Mouse (Mus musculus): Measurements from ENCODE around the gene Morf4l2. TPM values are rescaled to one million over a fixed set of nuclear protein-coding genes. Genes with fewer than 3 reads are reported as not detected.
"Not testable (repeated sequence)": the region's sequence is repeated elsewhere in the genome, so short reads cannot be mapped to it uniquely, and the experiment has no call there.

The Morf4l2 gene
- total and polyA plus RNA-seq, 2 experiments from 2014 or later: 115 to 212 TPM

DNA sequence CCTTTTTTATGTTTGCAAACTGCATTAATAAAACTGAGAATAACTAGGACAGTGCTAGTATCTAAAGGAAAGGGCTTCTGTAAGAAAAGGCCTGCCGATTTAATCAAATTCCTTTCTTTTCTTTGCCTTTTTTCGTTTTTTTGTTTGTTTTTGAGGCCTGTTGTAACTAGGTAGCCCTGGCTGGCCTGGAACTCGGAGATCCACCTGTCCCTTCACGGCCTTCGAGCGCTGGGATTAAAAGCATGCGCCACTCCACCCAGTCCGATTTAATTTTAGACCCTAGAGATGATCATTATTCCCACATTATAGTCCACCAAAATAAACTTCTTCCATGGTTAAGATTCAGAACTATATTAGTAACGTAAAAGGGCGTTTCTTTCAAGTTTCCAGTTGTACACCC, 1.2 kb downstream of the Morf4l2 start:
- Histone ChIP-seq H3K4me3 (ENCODE audit: low read depth, low read length) (peak overlapping the region; percentile 55), H3K27ac (ENCODE audit: low read depth) (peak overlapping the region; percentile 93), H3K9me3 (replicated peaks; ENCODE audit: control insufficient read depth, low read length) (no peaks in the 10 kb centered on the region), H3K4me1 (ENCODE audit: control insufficient read depth, insufficient read depth) (no peaks in the 10 kb centered on the region), H3K9ac (replicated peaks; ENCODE audit: low read depth, low read length) (peak overlapping the region; percentile 53; the same call in 1 of the 2 replicates), H3K4me2 (ENCODE audit: low read depth, low read length) (peak overlapping the region; percentile 63), H3K36me3 (replicated peaks; ENCODE audit: control insufficient read depth, insufficient read depth, low read length) (no peaks in the 10 kb centered on the region), H3K27me3 (ENCODE audit: control insufficient read depth, insufficient read depth, low read length) (no peaks in the 10 kb centered on the region)
- TF ChIP-seq EP300 (IDR thresholded peaks at IDR 0.05; ENCODE audit: low read depth) (no peak), CTCF (IDR thresholded peaks at IDR 0.05; ENCODE audit: low read depth) (no peak)
- ATAC-seq (ENCODE audit: insufficient read depth, low read depth): no peak
- WGBS: 23% methylated on average over 10 of the region's 10 CpGs
- no peak for DNase-seq (ENCODE audit: low spot score)

DNA sequence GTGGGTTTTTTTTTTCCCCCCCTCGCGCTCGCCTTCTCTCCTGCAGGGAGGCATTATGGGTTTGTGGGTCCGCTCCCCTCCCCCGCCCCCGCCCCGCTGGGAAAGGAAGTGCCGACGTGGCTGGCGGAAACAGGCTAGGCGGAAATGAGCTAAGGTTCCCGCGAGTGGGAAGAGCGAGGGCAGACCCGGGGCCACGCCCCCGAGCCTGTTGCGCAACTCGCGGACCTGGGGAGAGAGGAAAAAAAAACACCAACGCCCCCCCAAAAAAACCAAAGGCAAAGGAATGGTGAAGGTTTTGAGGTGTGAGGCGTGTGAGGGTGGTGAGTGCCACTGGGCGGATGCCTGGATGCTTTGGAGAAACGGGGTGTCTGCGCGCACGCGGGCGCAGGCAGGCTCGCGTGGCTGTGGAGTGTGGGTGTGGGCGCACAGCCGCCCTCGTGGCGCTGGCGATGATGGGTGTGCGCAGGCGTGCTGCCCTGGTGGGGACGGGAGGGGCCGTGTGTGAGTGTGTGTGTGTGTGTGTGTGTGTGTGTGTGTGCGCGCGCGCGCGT, 1.8 kb downstream of the Morf4l2 start:
- no peaks in the 10 kb centered on the region for H3K27me3 ChIP-seq (ENCODE audit: control insufficient read depth, insufficient read depth, low read length)
- 22% methylated on average over 40 of the region's 46 CpGs for WGBS
- no peaks in the 10 kb centered on the region for H3K4me1 ChIP-seq (ENCODE audit: control insufficient read depth, insufficient read depth)
- peak overlapping the region; percentile 63 for H3K4me2 ChIP-seq (ENCODE audit: low read depth, low read length)
- ATAC-seq (ENCODE audit: insufficient read depth, low read depth) (peak; percentile 60), DNase-seq (ENCODE audit: low spot score) (no peak)
- no peaks in the 10 kb centered on the region for H3K36me3 ChIP-seq (replicated peaks; ENCODE audit: control insufficient read depth, insufficient read depth, low read length)
- TF ChIP-seq EP300 (IDR thresholded peaks at IDR 0.05; ENCODE audit: low read depth) (no peak), CTCF (IDR thresholded peaks at IDR 0.05; ENCODE audit: low read depth) (no peak)
- H3K9me3 ChIP-seq (replicated peaks; ENCODE audit: control insufficient read depth, low read length): no peaks in the 10 kb centered on the region
- H3K27ac ChIP-seq (ENCODE audit: low read depth): peak overlapping the region; percentile 93
- peak overlapping the region; percentile 55 for H3K4me3 ChIP-seq (ENCODE audit: low read depth, low read length)
- H3K9ac ChIP-seq (replicated peaks; ENCODE audit: low read depth, low read length): peak overlapping the region; percentile 53; the same call in 1 of the 2 replicates

DNA sequence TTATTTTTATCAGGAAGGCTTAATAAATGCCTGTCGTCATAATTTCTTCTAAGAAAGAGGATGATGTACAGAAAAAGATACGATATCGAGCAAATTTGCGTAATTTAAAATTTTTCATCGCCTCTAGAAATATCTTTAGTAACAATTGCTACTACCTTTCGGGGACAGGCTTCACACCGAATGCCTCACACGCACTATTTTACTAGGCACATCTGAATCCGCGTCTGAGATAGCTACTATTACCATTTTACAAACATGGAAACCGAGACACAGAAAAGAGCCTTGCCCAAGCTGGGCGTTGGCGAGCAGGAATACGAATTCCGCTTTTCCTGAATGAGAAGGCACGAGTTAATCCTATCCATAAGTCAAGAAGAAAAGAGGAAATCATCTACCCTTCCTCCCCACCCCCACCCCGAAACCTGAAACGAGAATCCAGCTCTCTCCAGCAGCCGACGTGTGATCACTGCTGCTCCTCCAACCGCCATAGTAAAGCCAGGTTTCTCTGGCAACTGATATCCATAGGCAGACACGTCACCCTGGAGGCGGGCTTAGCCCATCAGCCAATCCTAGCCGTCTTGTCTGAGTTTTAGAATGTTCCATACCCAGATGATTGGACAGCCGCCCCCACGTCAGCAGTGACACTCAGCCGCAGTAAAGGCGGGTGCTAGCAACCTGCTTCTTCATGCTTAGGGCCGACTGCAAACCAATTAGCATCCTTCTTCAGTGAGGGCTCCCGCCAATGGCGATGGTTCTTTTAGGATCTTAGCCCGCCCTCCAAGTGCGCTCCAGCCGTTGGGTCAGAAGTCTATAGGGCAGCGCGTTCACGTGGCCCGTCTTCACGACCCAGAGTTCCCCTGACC, 2.5 kb downstream of the Morf4l2 start:
- peak overlapping the region; percentile 59 for H3K4me2 ChIP-seq (ENCODE audit: low read depth, low read length)
- H3K4me3 ChIP-seq (ENCODE audit: low read depth, low read length): peak overlapping the region; percentile 72
- H3K9ac ChIP-seq (replicated peaks; ENCODE audit: low read depth, low read length): peak overlapping the region; percentile 76
- H3K27me3 ChIP-seq (ENCODE audit: control insufficient read depth, insufficient read depth, low read length): no peaks in the 10 kb centered on the region
- peak overlapping the region; percentile 93 for H3K27ac ChIP-seq (ENCODE audit: low read depth)
- no peaks in the 10 kb centered on the region for H3K4me1 ChIP-seq (ENCODE audit: control insufficient read depth, insufficient read depth)
- TF ChIP-seq EP300 (IDR thresholded peaks at IDR 0.05; ENCODE audit: low read depth): no peak
- no peak for TF ChIP-seq CTCF (IDR thresholded peaks at IDR 0.05; ENCODE audit: low read depth)
- 17% methylated on average over 39 of the region's 39 CpGs for WGBS
- ATAC-seq (ENCODE audit: insufficient read depth, low read depth): peak; percentile 95
- peaks cover 2% of the 10 kb centered on the region; the same call in 1 of the 2 replicates for H3K36me3 ChIP-seq (replicated peaks; ENCODE audit: control insufficient read depth, insufficient read depth, low read length)
- DNase-seq (ENCODE audit: low spot score): peak; percentile 94
- H3K9me3 ChIP-seq (replicated peaks; ENCODE audit: control insufficient read depth, low read length): no peaks in the 10 kb centered on the region

DNA sequence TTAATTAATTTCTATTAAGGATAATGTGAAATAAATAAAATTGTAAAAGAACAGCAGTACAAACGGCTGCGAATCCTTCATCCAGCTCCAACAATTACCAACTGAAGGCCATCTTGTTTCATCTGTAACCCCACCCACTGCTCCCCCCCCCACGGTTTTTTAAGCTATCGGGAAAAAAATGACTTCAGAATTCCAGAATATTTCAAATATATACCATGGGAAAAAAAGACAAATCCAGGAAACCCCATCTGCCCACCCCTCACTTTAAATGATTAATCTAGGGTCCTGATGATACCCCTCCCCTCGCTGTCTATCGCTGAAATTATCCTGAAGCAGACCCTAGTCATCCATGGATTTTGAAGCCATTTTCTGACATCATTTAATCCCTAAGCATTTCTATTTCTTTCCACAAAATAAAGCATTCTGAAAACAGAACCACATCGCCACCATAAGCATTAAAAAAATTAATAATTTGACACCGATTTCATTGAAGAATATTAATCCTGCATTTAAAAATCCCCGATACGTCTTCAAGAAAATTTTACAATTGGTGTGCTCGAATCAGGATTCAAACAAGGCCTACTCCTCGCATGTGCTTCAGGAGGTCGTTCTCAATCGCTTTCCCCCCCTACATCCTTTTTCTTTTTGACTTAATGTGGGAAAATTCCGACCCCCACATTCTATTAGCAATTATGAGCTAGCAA, 3.3 kb downstream of the Morf4l2 start:
- 18% methylated on average over 15 of the region's 15 CpGs for WGBS
- Histone ChIP-seq H3K27ac (ENCODE audit: low read depth) (peak overlapping the region; percentile 88), H3K27me3 (ENCODE audit: control insufficient read depth, insufficient read depth, low read length) (no peaks in the 10 kb centered on the region), H3K9ac (replicated peaks; ENCODE audit: low read depth, low read length) (peak overlapping the region; percentile 76), H3K9me3 (replicated peaks; ENCODE audit: control insufficient read depth, low read length) (no peaks in the 10 kb centered on the region), H3K36me3 (replicated peaks; ENCODE audit: control insufficient read depth, insufficient read depth, low read length) (peaks cover 6% of the 10 kb centered on the region; the same call in 1 of the 2 replicates), H3K4me1 (ENCODE audit: control insufficient read depth, insufficient read depth) (no peaks in the 10 kb centered on the region), H3K4me3 (ENCODE audit: low read depth, low read length) (peak overlapping the region; percentile 72), H3K4me2 (ENCODE audit: low read depth, low read length) (peak overlapping the region; percentile 59)
- DNase-seq (ENCODE audit: low spot score): no peak
- ATAC-seq (ENCODE audit: insufficient read depth, low read depth): no peak
- no peak for TF ChIP-seq CTCF (IDR thresholded peaks at IDR 0.05; ENCODE audit: low read depth)
- TF ChIP-seq EP300 (IDR thresholded peaks at IDR 0.05; ENCODE audit: low read depth): no peak

DNA sequence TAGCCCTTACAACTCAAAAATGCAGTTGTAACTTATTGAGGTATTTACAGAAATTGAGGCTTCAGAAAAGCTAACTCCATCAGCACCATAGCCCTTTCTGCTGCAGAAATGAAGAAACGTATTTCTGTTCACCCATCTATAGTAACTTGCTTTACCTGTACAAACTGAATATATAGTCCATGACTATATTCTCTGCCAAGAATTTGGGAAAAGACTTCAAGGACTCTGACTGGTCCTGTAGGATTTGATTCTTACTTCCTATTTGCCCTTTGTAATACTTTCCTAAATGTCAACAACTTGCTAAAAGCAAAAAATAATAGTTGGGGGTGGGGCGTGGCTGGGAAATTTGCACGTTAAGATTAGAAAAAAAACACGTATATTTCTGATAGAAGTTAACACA, 11.5 kb downstream of the Morf4l2 start:
- TF ChIP-seq EP300 (IDR thresholded peaks at IDR 0.05; ENCODE audit: low read depth) (no peak), CTCF (IDR thresholded peaks at IDR 0.05; ENCODE audit: low read depth) (no peak)
- no peaks in the 10 kb centered on the region for H3K27me3 ChIP-seq (ENCODE audit: control insufficient read depth, insufficient read depth, low read length)
- H3K36me3 ChIP-seq (replicated peaks; ENCODE audit: control insufficient read depth, insufficient read depth, low read length): peaks cover 19% of the 10 kb centered on the region
- no peaks in the 10 kb centered on the region for H3K9me3 ChIP-seq (replicated peaks; ENCODE audit: control insufficient read depth, low read length)
- H3K4me1 ChIP-seq (ENCODE audit: control insufficient read depth, insufficient read depth): no peaks in the 10 kb centered on the region
- DNase-seq (ENCODE audit: low spot score) (no peak), ATAC-seq (ENCODE audit: insufficient read depth, low read depth) (no peak)
- no peak overlapping the region for H3K27ac ChIP-seq (ENCODE audit: low read depth)
- 74% methylated on average over 4 of the region's 4 CpGs for WGBS
- H3K4me2 ChIP-seq (ENCODE audit: low read depth, low read length): no peak overlapping the region
- H3K9ac ChIP-seq (replicated peaks; ENCODE audit: low read depth, low read length): no peak overlapping the region
- H3K4me3 ChIP-seq (ENCODE audit: low read depth, low read length): no peak overlapping the region

DNA sequence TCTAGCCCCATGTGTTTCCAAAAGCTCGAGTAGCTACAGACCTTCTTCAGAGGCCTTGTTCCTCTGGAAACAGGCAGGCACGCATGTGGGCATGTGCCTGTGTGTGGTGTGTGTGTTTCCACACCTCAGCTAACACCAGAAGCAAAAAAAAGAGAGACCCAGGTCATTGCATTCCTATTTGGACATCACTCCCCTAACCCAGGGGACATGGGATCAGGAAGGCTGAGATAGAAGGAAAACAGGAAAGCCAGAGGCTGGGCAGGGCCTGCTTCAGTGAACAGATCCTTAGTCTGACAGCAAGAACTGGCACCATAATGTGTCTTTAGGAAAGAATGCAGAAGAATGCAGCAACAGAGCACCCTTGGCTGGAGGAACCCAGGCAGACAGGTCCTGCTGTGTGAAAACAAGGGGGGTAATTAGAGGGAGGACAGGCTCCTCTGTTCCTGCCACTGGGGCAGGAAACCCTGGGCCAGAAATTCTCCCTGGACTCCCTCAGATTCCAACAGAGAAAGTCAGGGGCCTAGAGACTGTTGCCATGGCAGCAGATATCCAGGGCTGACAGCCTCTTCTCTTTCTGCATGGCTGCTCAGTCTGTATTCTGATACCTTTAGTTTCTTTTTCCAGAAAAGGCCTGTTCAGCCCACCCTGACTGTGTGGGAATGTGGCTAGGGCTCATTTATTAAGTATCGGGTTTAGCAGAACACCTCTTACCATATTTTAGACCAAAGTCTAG, 28.6 kb downstream of the Morf4l2 start:
- not testable (repeated sequence) for H3K27me3 ChIP-seq (ENCODE audit: control insufficient read depth, insufficient read depth, low read length); H3K9me3 ChIP-seq (replicated peaks; ENCODE audit: control insufficient read depth, low read length); H3K4me3 ChIP-seq (ENCODE audit: low read depth, low read length); DNase-seq (ENCODE audit: low spot score); H3K4me2 ChIP-seq (ENCODE audit: low read depth, low read length); H3K27ac ChIP-seq (ENCODE audit: low read depth); ATAC-seq (ENCODE audit: insufficient read depth, low read depth); H3K9ac ChIP-seq (replicated peaks; ENCODE audit: low read depth, low read length); H3K4me1 ChIP-seq (ENCODE audit: control insufficient read depth, insufficient read depth); H3K36me3 ChIP-seq (replicated peaks; ENCODE audit: control insufficient read depth, insufficient read depth, low read length)
- WGBS: 42% methylated on average over 3 of the region's 3 CpGs
